Mouse (Mus musculus) intestine, embryonic 14.5 days (tissue): ENCODE data around the gene Gimap4. TPM values are rescaled to one million over a fixed set of nuclear protein-coding genes. Genes with fewer than 3 reads are reported as not detected.

Source experiments
- ATAC-seq: fragments of 200-750 bp; cut with Nextera tagmentation; replicated peaks from 2 replicates; pipeline ENCODE4 v1.8.0; 2017; ENCODE audit warnings: low read depth, moderate number of reproducible peaks, moderate TSS enrichment, moderate library complexity; ENCODE audit not compliant: low FRiP score, low TSS enrichment
- DNase-seq: peaks from one replicate; pipeline ENCODE4 v3.0.0-alpha.2; 2018; ENCODE audit warnings: low spot score
- H3K27ac ChIP-seq: fragments of 300-500 bp; sonication (generic); 2 replicates; pipeline ENCODE4 v1.5.1; 2014; ENCODE audit warnings: low read depth, mild to moderate bottlenecking, control low read depth
- H3K27me3 ChIP-seq: fragments of 300-500 bp; sonication (generic); replicated peaks from 2 replicates; pipeline ENCODE4 v1.6.1; 2014; ENCODE audit warnings: low read length, control low read depth; ENCODE audit not compliant: control insufficient read depth, insufficient read depth
- H3K36me3 ChIP-seq: fragments of 300-500 bp; sonication (generic); 2 replicates; pipeline ENCODE4 v1.6.1; 2014; ENCODE audit warnings: low read length, control low read depth; ENCODE audit not compliant: control insufficient read depth, insufficient read depth
- H3K4me1 ChIP-seq: fragments of 300-500 bp; sonication (generic); replicated peaks from 2 replicates; pipeline ENCODE4 v1.6.1; 2014; ENCODE audit warnings: low read length, control low read depth, mixed read lengths; ENCODE audit not compliant: control insufficient read depth, insufficient read depth
- H3K4me2 ChIP-seq: fragments of 300-500 bp; sonication (generic); 2 replicates; pipeline ENCODE4 v1.6.1; 2014; ENCODE audit warnings: low read length
- H3K4me3 ChIP-seq: fragments of 300-500 bp; sonication (generic); 2 replicates; pipeline ENCODE4 v1.5.1; 2014; ENCODE audit warnings: low read depth, low read length, control low read depth, mixed read lengths
- H3K9ac ChIP-seq: fragments of 300-500 bp; sonication (generic); 2 replicates; pipeline ENCODE4 v1.6.1; 2014; ENCODE audit warnings: mild to moderate bottlenecking, low read length
- H3K9me3 ChIP-seq: fragments of 300-500 bp; sonication (generic); 2 replicates; pipeline ENCODE4 v1.6.1; 2016; ENCODE audit warnings: low read length, control low read depth; ENCODE audit not compliant: control insufficient read depth
- WGBS: fragments of 180-500 bp; shearing (Covaris S2); extraction: QIAGEN DNeasy Blood & Tissue Kit; methylation state at CpG from one replicate; pipeline ENCODE4 v1.1.7; 2014; 5-methylcytosine and 5-hydroxymethylcytosine counted together
- polyA plus RNA-seq: library from polyadenylated mRNA; unstranded; fragments of >200 nt; fragmentation: Nextera tagmentation; extraction: Ambion mirVana; gene quantifications from 2 replicates; pipeline ENCODE4 v1.2.1, GENCODE M21; 2014

The Gimap4 gene
- polyA plus RNA-seq, 1 experiment from 2014 or later, result 18.3 TPM

DNA sequence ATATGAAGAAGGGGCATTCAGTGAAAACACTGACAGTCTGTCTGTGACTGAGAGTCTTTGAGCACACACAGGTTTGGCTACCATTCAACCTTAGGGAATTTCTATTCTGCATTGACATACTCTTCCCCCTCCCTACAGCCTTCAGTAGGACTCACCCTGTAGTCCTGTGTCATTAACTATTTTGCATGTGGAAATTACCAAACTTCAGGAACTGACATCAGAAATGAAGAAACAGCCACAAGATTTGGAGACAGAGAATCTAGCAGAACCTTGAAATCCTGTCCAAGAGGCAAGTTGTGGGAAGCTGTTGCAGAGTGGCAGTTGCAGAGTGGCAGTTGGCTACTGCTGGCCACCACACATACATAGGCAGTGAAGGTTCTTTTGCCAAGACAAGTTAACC, 16.3 kb upstream of the Gimap4 start:
- Histone ChIP-seq H3K27ac (no peak overlapping the region), H3K4me1 (no peaks in the 10 kb centered on the region), H3K4me3 (no peak overlapping the region), H3K4me2 (no peak overlapping the region), H3K9me3 (no peaks in the 10 kb centered on the region), H3K36me3 (no peaks in the 10 kb centered on the region), H3K9ac (no peak overlapping the region), H3K27me3 (no peaks in the 10 kb centered on the region)
- DNase-seq (no peak), ATAC-seq (no peak)

DNA sequence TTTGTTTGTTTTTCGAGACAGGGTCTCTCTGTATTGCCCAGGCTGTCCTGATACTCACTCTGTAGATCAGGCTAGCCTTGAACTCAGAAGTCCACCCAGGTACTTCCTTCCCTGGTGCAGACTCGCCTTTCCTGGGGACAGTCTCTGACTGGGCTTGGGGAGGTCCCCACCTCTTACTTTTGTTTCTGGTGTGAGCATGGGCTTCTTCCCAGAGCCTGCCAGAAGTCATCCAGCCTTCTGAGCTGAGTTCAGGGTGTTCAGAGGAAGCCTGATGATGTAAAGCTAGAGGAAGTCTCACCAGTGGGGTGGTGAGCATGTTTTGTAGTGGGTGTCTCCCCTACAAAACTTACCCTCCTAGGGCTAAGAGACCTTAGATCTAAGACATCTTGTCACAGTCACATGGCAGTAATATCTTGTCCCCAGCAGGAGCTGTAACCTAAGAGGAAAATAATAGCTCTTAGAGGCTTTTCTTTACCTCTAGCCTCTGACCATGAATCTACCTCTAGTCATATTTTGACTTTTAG, 14.8 kb upstream of the Gimap4 start:
- Histone ChIP-seq H3K27me3 (no peaks in the 10 kb centered on the region), H3K4me3 (no peak overlapping the region), H3K4me1 (no peaks in the 10 kb centered on the region), H3K4me2 (no peak overlapping the region), H3K9me3 (no peaks in the 10 kb centered on the region), H3K27ac (no peak overlapping the region), H3K36me3 (no peaks in the 10 kb centered on the region), H3K9ac (no peak overlapping the region)
- ATAC-seq (no peak), DNase-seq (no peak)
- 76% methylated on average over 2 of the region's 2 CpGs for WGBS

DNA sequence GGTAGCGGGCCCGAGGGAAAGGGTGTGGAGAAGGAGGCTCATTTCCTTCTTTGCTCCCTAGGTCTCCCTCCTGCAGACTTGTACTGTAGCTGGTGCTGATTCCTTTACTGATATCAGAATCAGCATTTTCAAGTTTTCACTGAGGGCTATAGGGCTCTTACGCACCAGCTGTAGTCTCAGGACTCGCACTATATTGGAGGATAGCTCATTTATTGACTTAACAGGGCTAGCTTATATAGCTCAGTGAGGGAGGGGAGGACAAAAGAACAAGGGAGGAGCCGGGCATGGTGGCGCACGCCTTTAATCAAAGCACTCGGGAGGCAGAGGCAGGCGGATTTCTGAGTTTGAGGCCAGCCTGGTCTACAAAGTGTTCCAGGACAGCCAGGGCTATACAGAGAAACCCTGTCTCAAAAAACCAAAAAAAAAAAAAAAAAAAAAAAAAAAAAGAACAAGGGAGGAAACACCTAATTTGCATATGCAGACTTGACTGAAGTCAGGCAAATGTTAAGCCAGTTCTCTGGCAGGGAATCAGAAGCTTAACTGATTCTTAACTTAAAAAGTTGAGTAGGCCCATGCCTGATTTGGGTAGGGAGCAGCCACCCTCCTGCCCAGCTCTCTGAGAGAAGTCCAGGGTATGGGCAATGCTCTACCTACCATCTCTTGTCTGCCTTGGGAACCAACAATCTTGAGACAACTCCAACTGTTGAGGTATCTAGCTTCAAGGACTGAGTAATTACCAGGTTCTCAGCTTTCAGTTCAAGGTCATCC, 9.9 kb upstream of the Gimap4 start:
- WGBS, result 94% methylated on average over 9 of the region's 9 CpGs
- no peak; the same call in 1 of the 2 replicates for ATAC-seq
- H3K4me3 ChIP-seq, result no peak overlapping the region
- H3K9me3 ChIP-seq, result no peaks in the 10 kb centered on the region
- H3K4me2 ChIP-seq, result no peak overlapping the region
- no peak overlapping the region for H3K27ac ChIP-seq
- peaks cover 5% of the 10 kb centered on the region; the same call in 1 of the 2 replicates for H3K36me3 ChIP-seq
- H3K9ac ChIP-seq, result no peak overlapping the region
- H3K4me1 ChIP-seq, result peaks cover 10% of the 10 kb centered on the region; the same call in 1 of the 2 replicates
- DNase-seq, result no peak
- no peaks in the 10 kb centered on the region for H3K27me3 ChIP-seq

DNA sequence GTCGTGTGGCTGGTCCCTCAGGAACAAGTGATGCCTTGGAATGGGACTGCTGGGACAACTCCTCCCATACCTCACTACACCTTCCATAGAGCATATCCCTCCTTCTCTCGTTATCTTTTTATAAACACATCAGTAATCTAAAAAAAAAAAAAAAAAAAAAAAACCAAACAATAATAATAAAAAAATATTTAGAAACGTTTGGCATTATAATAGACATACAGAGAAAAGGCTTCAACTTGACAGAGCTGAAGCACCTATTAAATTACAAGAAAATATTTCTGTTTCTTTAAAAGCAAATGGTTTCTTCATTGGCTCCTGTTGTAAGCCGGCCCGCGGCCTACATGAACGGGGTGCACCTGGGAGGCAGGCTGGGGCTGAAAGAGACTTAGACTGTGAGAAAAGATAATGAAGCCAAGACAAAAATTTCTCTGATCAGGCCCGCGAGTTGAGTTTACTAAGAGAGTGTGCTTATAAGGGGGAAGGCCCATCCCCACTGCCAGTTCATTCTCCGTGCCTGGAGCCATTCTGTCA, 8.9 kb upstream of the Gimap4 start:
- H3K4me3 ChIP-seq, result peak overlapping the region; percentile 38; the same call in 1 of the 2 replicates
- H3K9ac ChIP-seq, result peak overlapping the region; percentile 43
- H3K27me3 ChIP-seq, result no peaks in the 10 kb centered on the region
- no peaks in the 10 kb centered on the region for H3K9me3 ChIP-seq
- peaks cover 5% of the 10 kb centered on the region; the same call in 1 of the 2 replicates for H3K36me3 ChIP-seq
- H3K4me2 ChIP-seq, result peak overlapping the region; percentile 47
- ATAC-seq, result peak; percentile 65; the same call in 1 of the 2 replicates
- DNase-seq, result no peak
- H3K4me1 ChIP-seq, result peaks cover 10% of the 10 kb centered on the region; the same call in 1 of the 2 replicates
- H3K27ac ChIP-seq, result no peak overlapping the region
- WGBS, result 45% methylated on average over 10 of the region's 10 CpGs

DNA sequence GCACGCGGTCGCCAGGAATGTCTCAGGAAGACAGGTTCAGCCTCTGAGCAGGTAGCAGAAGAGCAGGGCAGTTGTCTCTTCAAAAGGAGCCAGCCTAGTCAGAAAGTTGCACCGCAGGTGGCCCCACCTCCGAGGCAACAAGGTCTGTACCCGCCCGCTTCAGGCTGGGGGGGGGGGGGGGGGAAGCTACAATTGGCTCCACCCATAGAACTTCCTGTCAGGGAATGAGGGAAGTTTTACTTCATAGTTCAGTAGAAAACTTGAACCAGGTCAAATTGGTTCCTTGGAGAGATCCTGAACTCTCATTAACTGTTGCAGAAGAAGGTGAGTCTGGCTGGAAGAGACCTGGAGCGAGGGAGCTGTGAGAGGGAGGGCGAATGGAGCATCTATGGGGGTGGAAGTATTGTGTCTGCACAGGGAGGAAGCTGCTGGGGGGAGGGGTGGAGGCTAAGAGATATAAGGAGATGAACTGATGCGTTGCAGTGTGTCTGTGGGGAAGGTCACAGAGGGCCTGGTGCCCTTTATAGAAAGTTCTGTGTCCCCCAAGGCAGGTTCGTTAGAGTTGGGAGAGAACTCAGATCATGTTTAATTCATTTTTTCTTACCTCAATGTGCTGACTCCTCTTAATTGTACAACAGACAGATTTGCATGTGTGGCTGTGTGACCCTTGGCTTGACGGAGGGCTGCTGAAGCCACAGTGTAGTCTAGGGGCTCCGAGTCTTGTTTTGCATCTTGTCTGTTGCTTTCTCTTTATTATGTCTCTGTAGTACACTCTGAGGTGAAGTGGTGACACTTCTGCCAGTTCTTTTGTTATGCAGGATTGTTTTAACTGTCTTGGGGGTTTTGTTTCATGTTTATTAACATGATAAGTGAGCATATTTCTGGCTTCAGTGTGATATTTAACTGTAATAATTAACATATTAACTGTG, 8.2 kb upstream of the Gimap4 start, which contains the start of gene Gimap9:
Gene Gimap9, plus strand, starts transcription at position 199 of the 929 bp plus-strand sequence.
- peaks cover 5% of the 10 kb centered on the region; the same call in 1 of the 2 replicates for H3K36me3 ChIP-seq
- no peaks in the 10 kb centered on the region for H3K9me3 ChIP-seq
- H3K27me3 ChIP-seq, result no peaks in the 10 kb centered on the region
- WGBS, result 25% methylated on average over 11 of the region's 13 CpGs
- H3K4me3 ChIP-seq, result peak within 1 kb of the TSS; percentile 38
- H3K27ac ChIP-seq, result no peak within 1 kb of the TSS
- H3K4me1 ChIP-seq, result peaks cover 10% of the 10 kb centered on the region; the same call in 1 of the 2 replicates
- DNase-seq (peak; percentile 75), ATAC-seq (peak; percentile 73)
- peak within 1 kb of the TSS; percentile 43 for H3K9ac ChIP-seq
- H3K4me2 ChIP-seq, result peak within 1 kb of the TSS; percentile 47

DNA sequence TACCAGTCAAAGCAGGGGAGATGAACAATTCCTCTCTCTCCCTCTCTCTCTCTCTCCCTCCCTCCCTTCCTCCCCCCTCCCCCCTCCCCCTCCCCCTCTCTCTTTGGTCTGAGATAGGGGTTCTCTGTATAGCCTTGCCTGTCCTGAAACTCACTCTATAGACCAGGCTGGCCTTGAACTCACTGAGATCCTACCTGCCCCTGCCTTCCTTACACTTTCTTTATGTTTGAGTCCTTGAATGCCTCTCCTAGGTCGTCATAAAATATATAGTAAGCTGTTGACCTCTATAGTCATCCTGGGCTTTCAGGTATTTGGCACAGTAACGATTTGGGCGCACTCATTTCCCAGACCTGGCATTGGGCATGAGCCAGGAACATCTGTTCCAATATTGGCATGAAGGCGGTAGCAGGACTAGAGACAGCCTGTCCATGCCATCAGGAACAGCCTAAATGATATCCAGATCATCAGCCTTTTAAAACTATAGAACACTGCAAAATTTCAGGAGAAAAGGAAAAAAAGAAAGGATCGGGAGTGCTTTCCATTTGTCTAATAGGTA, 7.4 kb upstream of the Gimap4 start:
- H3K27ac ChIP-seq, result no peak overlapping the region
- ATAC-seq (no peak), DNase-seq (no peak)
- peaks cover 5% of the 10 kb centered on the region; the same call in 1 of the 2 replicates for H3K36me3 ChIP-seq
- no peak overlapping the region for H3K9ac ChIP-seq
- H3K4me3 ChIP-seq, result peak overlapping the region; percentile 38; the same call in 1 of the 2 replicates
- H3K27me3 ChIP-seq, result no peaks in the 10 kb centered on the region
- H3K9me3 ChIP-seq, result no peaks in the 10 kb centered on the region
- H3K4me2 ChIP-seq, result peak overlapping the region; percentile 47
- H3K4me1 ChIP-seq, result peaks cover 10% of the 10 kb centered on the region; the same call in 1 of the 2 replicates
- 92% methylated on average over 5 of the region's 5 CpGs for WGBS

DNA sequence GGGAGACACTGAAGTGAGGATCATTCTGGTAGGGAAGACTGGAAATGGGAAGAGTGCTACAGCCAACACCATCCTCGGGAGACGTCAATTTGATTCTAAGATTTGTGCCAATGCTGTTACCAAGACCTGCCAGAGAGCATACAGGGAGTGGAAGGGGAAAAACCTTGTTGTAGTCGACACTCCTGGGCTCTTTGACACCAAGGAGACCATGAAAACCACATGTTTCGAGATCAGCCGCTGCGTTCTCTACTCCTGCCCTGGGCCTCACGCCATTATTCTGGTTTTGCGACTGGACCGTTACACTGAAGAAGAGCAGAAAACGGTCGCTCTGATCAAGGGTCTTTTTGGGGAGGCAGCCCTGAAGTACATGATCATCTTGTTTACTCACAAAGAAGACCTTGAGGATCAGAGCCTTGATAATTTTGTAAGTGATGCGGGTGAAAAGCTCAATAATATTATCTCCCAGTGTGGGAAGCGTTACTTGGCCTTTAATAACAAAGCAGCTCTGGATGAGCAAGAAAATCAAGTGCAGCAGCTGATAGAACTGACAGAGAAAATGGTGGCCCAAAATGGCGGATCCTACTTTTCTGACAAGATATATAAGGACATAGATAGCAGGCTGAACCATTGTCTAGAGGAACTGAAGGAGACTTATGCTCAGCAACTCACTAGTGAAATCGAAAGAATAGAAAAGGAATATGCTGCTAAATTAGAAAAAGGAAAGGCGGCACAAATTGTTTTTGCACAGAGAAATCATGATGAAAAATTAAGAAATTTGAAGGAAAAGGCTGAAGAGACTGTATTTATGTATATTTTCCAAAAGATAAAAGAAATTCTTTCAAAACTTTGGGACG, 6.6 kb upstream of the Gimap4 start:
- H3K4me1 ChIP-seq, result peaks cover 10% of the 10 kb centered on the region; the same call in 1 of the 2 replicates
- no peaks in the 10 kb centered on the region for H3K9me3 ChIP-seq
- no peak for ATAC-seq
- 95% methylated on average over 17 of the region's 17 CpGs for WGBS
- H3K9ac ChIP-seq, result no peak overlapping the region
- H3K4me2 ChIP-seq, result no peak overlapping the region
- H3K27me3 ChIP-seq, result no peaks in the 10 kb centered on the region
- H3K36me3 ChIP-seq, result peaks cover 5% of the 10 kb centered on the region; the same call in 1 of the 2 replicates
- no peak overlapping the region for H3K4me3 ChIP-seq
- no peak overlapping the region for H3K27ac ChIP-seq
- DNase-seq, result no peak
